Mouse (Mus musculus): ENCODE results near the gene Kcnma1. TPM values are rescaled to one million over a fixed set of nuclear protein-coding genes. Genes with fewer than 3 reads are reported as not detected.

Gene Kcnma1
- polyA plus RNA-seq, 1 experiment, result 0.26 TPM

- Histone ChIP-seq H3K4me3 (no peak overlapping the region), H3K4me2 (ENCODE audit: low read depth) (no peak overlapping the region), H3K27me3 (ENCODE audit: control insufficient read depth, insufficient read depth, insufficient read length) (no peaks in the 10 kb centered on the region), H3K79me2 (ENCODE audit: control insufficient read depth, insufficient read depth) (no peaks in the 10 kb centered on the region), H3ac (ENCODE audit: control insufficient read depth, insufficient read length) (no peak overlapping the region), H3K36me3 (ENCODE audit: control insufficient read depth, insufficient read depth) (no peaks in the 10 kb centered on the region)
- TF ChIP-seq MAX (IDR thresholded peaks at IDR 0.05; ENCODE audit: low read depth), result no peak
- TF ChIP-seq MYOG (IDR thresholded peaks at IDR 0.05; ENCODE audit: control insufficient read depth in 1 of 3, insufficient read depth in 1 of 3, insufficient read length in 2 of 3, low read depth in 2 of 3), result no peak
- TF ChIP-seq E2F4 (IDR thresholded peaks at IDR 0.05; ENCODE audit: insufficient read depth), result no peak
- no peak for TF ChIP-seq SRF (IDR thresholded peaks at IDR 0.05; ENCODE audit: control insufficient read depth, insufficient read length, low read depth)
- no peak for TF ChIP-seq USF1 (IDR thresholded peaks at IDR 0.05; ENCODE audit: low read depth)
- no peak for TF ChIP-seq POLR2A (IDR thresholded peaks at IDR 0.05; ENCODE audit: insufficient read length, low read depth)
- no peak for TF ChIP-seq REST (IDR thresholded peaks at IDR 0.05; ENCODE audit: insufficient read depth, insufficient read length)
- TF ChIP-seq POLR2AphosphoS2 (IDR thresholded peaks at IDR 0.05; ENCODE audit: insufficient read length, low read depth), result no peak
- TF ChIP-seq TCF3 (IDR thresholded peaks at IDR 0.05; ENCODE audit: insufficient read length, low read depth), result no peak
- TF ChIP-seq TCF12 (IDR thresholded peaks at IDR 0.05; ENCODE audit: insufficient read depth, poor library complexity, severe bottlenecking), result no peak
- no peak for TF ChIP-seq CEBPB (IDR thresholded peaks at IDR 0.05; ENCODE audit: insufficient read depth, poor library complexity, severe bottlenecking)
- no peak for TF ChIP-seq MYOD1 (IDR thresholded peaks at IDR 0.05; ENCODE audit: control insufficient read depth in 1 of 3, insufficient read length in 2 of 3, low read depth in 2 of 3)
Observed at GRCm38 (mm10) chr14:23624455-23624854, 389.8 kb downstream of the Kcnma1 start.

- Histone ChIP-seq H3K4me3 (no peak overlapping the region), H3K79me2 (ENCODE audit: control insufficient read depth, insufficient read depth) (no peaks in the 10 kb centered on the region), H3K36me3 (ENCODE audit: control insufficient read depth, insufficient read depth) (no peaks in the 10 kb centered on the region), H3K4me2 (ENCODE audit: low read depth) (no peak overlapping the region), H3ac (ENCODE audit: control insufficient read depth, insufficient read length) (no peak overlapping the region), H3K27me3 (ENCODE audit: control insufficient read depth, insufficient read depth, insufficient read length) (no peaks in the 10 kb centered on the region)
- TF ChIP-seq TCF3 (IDR thresholded peaks at IDR 0.05; ENCODE audit: insufficient read length, low read depth), result no peak
- TF ChIP-seq E2F4 (IDR thresholded peaks at IDR 0.05; ENCODE audit: insufficient read depth), result no peak
- TF ChIP-seq POLR2A (IDR thresholded peaks at IDR 0.05; ENCODE audit: insufficient read length, low read depth), result no peak
- TF ChIP-seq MAX (IDR thresholded peaks at IDR 0.05; ENCODE audit: low read depth), result no peak
- no peak for TF ChIP-seq CEBPB (IDR thresholded peaks at IDR 0.05; ENCODE audit: insufficient read depth, poor library complexity, severe bottlenecking)
- TF ChIP-seq MYOG (IDR thresholded peaks at IDR 0.05; ENCODE audit: control insufficient read depth in 1 of 3, insufficient read depth in 1 of 3, insufficient read length in 2 of 3, low read depth in 2 of 3), result no peak
Observed at GRCm38 (mm10) chr14:23620685-23621084, 393.6 kb downstream of the Kcnma1 start.

GRCm38 (mm10) chr14:23618973-23619372 lies 395.3 kb downstream of the Kcnma1 start:
- TF ChIP-seq MYOD1 (IDR thresholded peaks at IDR 0.05; ENCODE audit: control insufficient read depth in 1 of 3, insufficient read length in 2 of 3, low read depth in 2 of 3), result no peak
- TF ChIP-seq USF1 (IDR thresholded peaks at IDR 0.05; ENCODE audit: low read depth), result no peak
- no peak for TF ChIP-seq CEBPB (IDR thresholded peaks at IDR 0.05; ENCODE audit: insufficient read depth, poor library complexity, severe bottlenecking)
- TF ChIP-seq MAX (IDR thresholded peaks at IDR 0.05; ENCODE audit: low read depth), result no peak
- TF ChIP-seq POLR2A (IDR thresholded peaks at IDR 0.05; ENCODE audit: insufficient read length, low read depth), result no peak
- no peak for TF ChIP-seq TCF12 (IDR thresholded peaks at IDR 0.05; ENCODE audit: insufficient read depth, poor library complexity, severe bottlenecking)
- no peak for TF ChIP-seq MYOG (IDR thresholded peaks at IDR 0.05; ENCODE audit: control insufficient read depth in 1 of 3, insufficient read depth in 1 of 3, insufficient read length in 2 of 3, low read depth in 2 of 3)
- no peak for TF ChIP-seq TCF3 (IDR thresholded peaks at IDR 0.05; ENCODE audit: insufficient read length, low read depth)
- TF ChIP-seq SRF (IDR thresholded peaks at IDR 0.05; ENCODE audit: control insufficient read depth, insufficient read length, low read depth), result no peak
- no peak for TF ChIP-seq REST (IDR thresholded peaks at IDR 0.05; ENCODE audit: insufficient read depth, insufficient read length)
- no peak for TF ChIP-seq POLR2AphosphoS2 (IDR thresholded peaks at IDR 0.05; ENCODE audit: insufficient read length, low read depth)
- no peak for TF ChIP-seq E2F4 (IDR thresholded peaks at IDR 0.05; ENCODE audit: insufficient read depth)
- no peak overlapping the region for H3K4me3 ChIP-seq
- H3K27me3 ChIP-seq (ENCODE audit: control insufficient read depth, insufficient read depth, insufficient read length), result no peaks in the 10 kb centered on the region
- H3K79me2 ChIP-seq (ENCODE audit: control insufficient read depth, insufficient read depth), result no peaks in the 10 kb centered on the region
- no peaks in the 10 kb centered on the region for H3K36me3 ChIP-seq (ENCODE audit: control insufficient read depth, insufficient read depth)
- no peak overlapping the region for H3K4me2 ChIP-seq (ENCODE audit: low read depth)
- no peak overlapping the region for H3ac ChIP-seq (ENCODE audit: control insufficient read depth, insufficient read length)

- H3K36me3 ChIP-seq (ENCODE audit: control insufficient read depth, insufficient read depth), result no peaks in the 10 kb centered on the region
- no peaks in the 10 kb centered on the region for H3K27me3 ChIP-seq (ENCODE audit: control insufficient read depth, insufficient read depth, insufficient read length)
- H3K4me2 ChIP-seq (ENCODE audit: low read depth), result no peak overlapping the region
- H3K4me3 ChIP-seq, result no peak overlapping the region
- TF ChIP-seq E2F4 (IDR thresholded peaks at IDR 0.05; ENCODE audit: insufficient read depth) (no peak), MYOG (IDR thresholded peaks at IDR 0.05; ENCODE audit: control insufficient read depth in 1 of 3, insufficient read depth in 1 of 3, insufficient read length in 2 of 3, low read depth in 2 of 3) (no peak), MYOD1 (IDR thresholded peaks at IDR 0.05; ENCODE audit: control insufficient read depth in 1 of 3, insufficient read length in 2 of 3, low read depth in 2 of 3) (no peak), POLR2A (IDR thresholded peaks at IDR 0.05; ENCODE audit: insufficient read length, low read depth) (no peak), TCF12 (IDR thresholded peaks at IDR 0.05; ENCODE audit: insufficient read depth, poor library complexity, severe bottlenecking) (no peak), USF1 (IDR thresholded peaks at IDR 0.05; ENCODE audit: low read depth) (no peak), CEBPB (IDR thresholded peaks at IDR 0.05; ENCODE audit: insufficient read depth, poor library complexity, severe bottlenecking) (no peak), MAX (IDR thresholded peaks at IDR 0.05; ENCODE audit: low read depth) (no peak), REST (IDR thresholded peaks at IDR 0.05; ENCODE audit: insufficient read depth, insufficient read length) (no peak), TCF3 (IDR thresholded peaks at IDR 0.05; ENCODE audit: insufficient read length, low read depth) (no peak), SRF (IDR thresholded peaks at IDR 0.05; ENCODE audit: control insufficient read depth, insufficient read length, low read depth) (no peak), POLR2AphosphoS2 (IDR thresholded peaks at IDR 0.05; ENCODE audit: insufficient read length, low read depth) (no peak)
- no peak overlapping the region for H3ac ChIP-seq (ENCODE audit: control insufficient read depth, insufficient read length)
- no peaks in the 10 kb centered on the region for H3K79me2 ChIP-seq (ENCODE audit: control insufficient read depth, insufficient read depth)
Observed at GRCm38 (mm10) chr14:23618081-23618480, 396.2 kb downstream of the Kcnma1 start.
